Mouse (Mus musculus) c-Kit-positive CD71-negative TER-119-negative erythroid progenitor cells, embryonic 14.5 days (primary cell): ENCODE measurements around the gene S1pr4.

Source experiments
- DNase-seq: peaks from one replicate; pipeline ENCODE4 v3.0.0-alpha.2; 2013; ENCODE audit warnings: low read depth

Gene S1pr4

GRCm38 (mm10) chr10:81519227-81519977 lies 19.5 kb upstream of the S1pr4 start:
- no peak for DNase-seq

DNA sequence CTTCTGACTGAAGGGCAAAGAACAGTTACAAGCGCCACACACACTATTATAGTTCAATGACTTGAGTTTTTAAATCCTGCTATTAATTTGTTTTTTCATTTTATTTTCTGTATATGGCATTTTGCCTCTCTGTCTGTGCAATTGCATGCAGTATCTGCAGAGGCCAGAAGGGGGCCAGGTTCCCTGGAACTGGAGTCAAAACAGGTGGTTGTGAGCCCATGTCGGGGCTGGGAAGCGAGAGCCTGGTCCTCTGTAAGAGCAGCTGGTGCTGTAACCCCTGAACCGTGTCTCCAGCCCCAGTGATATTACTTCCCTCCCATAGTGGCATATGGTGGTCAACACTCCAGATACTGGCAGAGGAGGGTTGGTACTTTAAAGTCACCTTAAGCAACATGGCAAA lies 18.6 kb upstream of the S1pr4 start:
- no peak for DNase-seq

DNA sequence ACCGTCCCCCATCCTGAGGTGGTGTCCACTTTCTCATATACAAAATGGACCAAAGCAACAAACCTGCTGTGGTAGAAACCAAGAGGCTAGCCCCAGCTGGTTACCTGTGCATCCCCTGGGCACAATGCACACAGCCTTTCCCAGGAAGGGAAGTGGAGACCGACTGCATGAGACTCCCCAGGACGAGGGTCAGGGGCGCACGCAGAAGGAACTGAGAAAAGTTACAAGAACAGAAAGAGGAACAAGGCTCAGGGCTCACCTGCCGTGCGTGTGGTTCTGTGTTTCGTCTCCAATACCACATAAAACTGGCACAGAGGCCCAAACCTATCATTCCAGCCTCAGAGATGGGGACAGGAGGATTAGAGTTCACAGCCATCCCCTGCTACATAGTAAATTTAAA lies 17.3 kb upstream of the S1pr4 start:
- DNase-seq, result no peak

DNA sequence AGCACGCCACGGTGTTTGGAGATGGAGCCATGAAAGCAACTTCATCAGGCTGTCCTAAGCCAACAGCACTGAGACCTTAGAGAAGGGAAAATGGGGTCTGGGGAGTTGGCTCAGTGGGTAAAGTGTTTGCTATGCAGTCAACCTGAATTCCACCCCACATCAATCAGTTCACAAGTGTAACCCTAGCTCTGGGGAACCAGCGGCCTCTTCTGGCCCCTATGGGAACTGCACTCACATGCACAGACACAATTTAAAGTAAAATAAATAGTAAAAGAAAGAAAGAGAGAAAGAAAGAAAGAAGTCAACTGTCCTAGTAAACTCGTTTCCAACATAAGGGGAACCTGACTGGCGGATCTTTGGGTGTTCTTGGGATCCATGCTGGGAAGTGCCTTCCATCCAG lies 13.9 kb upstream of the S1pr4 start:
- DNase-seq, result no peak

GRCm38 (mm10) chr10:81510246-81510810 lies 10.4 kb upstream of the S1pr4 start:
- no peak for DNase-seq

DNA sequence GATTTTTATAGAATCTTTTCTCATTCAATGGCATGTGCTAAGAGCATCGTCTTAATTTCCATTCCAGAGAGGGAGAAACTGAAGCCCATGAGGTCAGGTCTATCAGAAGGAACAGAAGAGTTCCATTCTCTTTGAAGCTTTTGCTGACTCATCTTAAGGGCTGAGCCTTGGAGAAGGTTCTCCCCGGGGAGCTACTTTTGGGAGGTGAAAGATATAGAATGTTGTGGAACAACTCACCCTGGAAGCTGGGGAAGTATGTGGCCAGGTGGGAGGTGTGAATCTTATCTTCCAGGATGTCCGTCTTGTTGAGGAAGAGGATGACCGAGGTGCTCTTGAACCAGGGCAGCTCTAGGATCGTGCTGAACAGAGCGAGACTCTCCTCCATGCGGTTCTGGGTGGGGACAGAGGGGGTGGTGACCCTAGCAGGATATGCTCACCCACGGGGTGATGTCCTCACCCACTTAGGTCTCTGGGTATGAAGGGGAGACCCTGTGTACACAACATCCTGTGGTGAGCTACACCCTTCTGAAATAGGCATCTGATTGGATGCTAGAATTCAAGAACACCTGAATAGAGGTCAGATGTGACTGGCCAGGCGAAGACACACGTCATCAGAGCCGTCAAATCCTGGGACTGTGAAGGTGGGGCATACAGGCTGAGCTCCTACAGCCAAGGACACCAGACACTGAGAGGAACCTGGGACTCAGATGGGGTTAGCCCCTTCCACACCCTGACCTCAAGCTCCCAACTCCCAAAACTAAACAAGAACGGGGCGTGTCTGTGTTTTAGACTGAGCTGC lies 8.0 kb upstream of the S1pr4 start:
- no peak for DNase-seq

DNA sequence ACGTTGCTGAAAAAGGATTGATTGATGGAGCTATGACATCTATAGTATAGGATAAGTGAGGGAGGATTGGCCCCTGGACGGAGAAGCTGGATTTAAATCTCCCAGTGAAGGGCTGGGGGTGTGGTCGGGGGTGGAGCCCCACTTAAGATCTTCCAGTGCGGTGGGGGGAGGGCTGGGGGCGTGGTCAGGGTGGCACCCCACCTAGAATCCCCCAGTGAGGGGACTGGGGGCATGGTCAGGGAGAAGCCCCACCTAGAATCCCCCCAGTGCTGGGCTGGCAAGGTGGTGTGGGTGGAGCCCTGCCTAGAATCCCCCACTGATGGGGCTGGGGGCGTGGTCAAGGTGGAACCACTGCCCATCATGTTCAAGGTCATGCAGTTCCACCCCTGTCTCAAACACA lies 7.2 kb upstream of the S1pr4 start:
- DNase-seq, result no peak

- no peak for DNase-seq
These were observed 5.2 kb upstream of the S1pr4 start for GRCm38 (mm10) chr10:81505016-81505664.

DNA sequence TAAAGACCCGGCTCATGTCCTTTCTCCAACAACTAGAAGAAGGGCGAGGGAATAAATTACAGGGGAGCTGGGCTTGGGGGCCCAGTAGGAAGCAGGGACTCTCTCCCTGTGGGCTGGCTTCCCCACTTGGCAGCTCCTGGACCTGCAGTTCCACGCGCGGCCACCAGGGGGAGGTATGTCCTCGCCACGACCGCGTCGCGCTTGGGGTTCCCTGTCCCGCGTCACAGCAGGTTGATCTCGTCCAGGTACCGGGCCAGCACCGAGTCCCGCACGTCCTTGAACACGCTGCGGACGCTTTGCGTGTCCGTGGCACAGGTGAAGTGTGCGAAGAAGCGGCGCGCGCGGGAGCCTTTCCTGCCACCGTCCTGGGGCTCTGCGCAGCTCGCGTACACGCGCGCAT lies 2.7 kb upstream of the S1pr4 start:
- DNase-seq, result peak; percentile 62

DNA sequence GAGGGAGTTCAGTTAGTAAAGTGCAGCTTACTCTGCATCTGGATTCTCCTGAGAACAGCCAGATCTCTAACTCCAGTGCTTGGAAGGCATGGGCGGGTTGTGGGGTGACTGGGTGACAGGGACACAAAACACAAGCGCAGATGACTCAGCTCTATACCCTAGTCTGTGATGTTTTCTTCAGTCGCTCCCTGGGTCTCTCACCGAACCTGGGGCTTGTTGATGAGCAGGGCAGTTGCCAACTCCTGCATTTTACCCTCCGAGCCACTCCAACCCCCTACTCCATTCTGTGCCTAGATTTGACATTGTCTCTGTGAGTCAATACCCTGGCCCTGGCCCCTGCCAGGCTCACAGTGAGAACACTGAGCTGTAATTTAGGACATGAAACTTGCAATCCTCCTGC lies 1.9 kb upstream of the S1pr4 start:
- DNase-seq, result no peak

DNA sequence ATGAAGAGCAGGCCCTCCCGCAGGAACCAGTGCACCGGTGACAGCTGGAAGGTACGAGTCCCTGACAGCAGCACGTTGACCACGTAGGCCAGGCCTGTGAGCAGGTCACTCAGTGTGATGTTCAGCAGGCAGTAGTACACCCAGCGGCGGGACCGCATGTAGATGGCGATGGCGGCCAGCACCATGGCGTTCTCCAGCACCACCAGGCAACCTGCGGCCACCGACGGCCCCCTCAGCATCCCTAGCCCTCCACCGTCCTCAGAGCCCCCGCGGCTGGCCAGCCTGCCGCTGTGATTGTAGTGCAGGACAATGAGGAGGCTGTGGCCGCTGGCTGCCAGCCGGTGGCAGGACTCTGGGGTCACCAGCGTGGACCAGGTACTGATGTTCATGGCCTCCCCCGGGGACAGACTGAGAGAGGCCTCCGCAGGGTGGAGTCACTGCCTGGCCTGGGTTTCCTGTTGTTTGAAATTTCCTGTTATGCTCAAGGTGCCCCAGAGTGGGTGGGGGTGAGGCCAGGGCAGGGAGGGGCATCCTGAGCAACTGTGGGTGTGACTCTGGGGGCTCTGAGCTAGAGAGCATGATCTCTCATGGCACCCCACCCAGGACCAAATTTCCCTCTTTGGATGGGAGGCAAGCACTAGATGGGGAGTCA lies 556 bp downstream of the S1pr4 start:
- DNase-seq, result no peak

DNA sequence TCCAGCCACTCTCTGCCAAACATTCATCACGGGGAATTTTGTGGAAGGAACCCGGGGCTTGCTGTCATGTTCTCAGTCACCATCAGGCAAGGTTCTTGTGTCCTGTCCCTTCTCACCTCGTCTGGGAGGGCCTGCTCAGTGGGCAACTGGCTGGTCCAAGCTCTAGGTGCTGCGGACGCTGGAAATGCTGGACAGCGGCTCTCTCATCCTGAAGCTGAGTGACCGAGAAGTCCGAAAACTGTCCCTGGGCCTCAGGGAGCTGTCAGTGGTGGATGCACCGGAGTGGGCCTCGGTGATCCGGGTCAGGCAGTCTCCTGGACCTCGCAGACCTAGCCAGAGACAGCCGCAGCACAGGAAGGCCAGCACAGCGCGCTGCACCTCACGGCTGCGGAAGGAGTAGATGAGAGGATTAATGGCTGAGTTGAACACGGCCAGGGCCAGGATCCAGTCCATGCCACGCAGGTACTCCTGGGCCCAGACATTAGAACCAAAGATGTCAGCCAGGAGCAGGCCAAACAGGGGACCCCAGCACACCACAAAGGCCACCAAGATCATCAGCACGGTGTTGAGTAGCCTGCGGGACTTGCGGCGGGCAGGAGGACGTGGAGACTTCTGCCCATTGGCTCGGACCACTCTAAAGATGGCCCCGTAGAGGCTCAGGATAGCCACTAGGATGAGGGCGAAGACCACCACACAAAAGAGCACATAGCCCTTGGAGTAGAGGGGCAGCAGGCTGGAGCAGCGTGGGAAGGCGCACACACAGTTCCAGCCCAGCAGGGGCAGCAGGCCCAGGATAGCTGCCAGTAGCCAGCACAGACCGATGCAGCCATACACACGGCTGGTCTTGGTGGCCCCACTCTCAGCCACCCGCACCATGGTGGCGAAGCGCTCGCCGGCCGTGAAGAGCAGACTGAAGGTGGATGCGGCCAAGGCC lies 1.3 kb downstream of the S1pr4 start:
- DNase-seq, result no peak

- DNase-seq, result no peak
These were observed 2.3 kb downstream of the S1pr4 start for GRCm38 (mm10) chr10:81497401-81498270.

DNA sequence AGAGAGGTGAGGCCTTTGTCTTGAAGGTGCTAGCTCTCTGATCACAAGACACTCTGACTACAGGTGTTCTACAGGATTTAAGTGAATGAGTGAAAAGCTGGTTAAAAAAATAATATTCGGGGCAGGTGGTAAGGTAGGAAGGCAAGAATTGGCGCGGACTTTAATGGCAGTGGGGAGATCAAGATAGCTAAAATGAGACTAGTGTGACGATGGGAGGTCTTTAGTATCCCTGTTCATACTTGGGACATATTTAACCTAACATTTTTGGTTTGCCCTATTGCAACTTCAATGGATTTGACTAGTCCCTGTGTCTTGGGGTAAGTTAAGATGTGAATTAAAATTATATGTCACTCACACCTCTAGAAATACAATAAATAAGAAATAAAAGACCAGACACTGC lies 3.0 kb downstream of the S1pr4 start:
- no peak for DNase-seq

DNA sequence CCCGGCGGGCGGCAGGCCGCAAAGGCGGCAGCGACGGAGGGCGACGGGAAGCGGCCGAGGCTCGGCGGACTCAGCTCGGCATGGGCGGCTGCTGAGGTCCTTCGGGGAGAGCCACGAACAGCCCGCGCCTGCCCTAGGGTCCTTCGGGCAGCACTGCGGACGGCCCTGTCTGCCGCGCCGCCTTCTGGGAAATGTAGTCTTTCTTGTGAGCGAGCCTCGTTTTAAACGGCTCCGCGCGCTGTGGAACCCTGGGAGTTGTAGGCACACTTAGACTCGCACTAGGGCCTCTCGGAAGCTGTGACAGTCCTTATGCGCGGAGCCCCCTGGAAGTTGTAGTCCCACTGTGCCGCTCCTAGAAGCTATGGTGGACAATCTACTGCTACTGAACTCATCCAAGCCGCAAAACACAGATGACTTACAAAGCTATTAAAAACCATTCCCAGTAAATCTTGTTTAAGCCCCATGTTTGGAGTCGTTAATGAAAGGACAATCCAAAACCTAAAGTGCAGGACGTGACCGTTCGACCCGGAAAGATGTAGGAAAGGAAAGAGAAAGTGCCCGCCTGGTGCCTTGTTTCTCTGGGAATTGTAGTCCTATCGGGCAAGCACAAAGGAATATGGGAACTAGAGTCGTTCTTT lies 3.5 kb downstream of the S1pr4 start, which contains the start of gene Ncln:
Gene Ncln (minus strand): TSS at position 129 of the 638 bp plus-strand sequence.
- peak; percentile 95 for DNase-seq

GRCm38 (mm10) chr10:81495616-81496263 lies 4.2 kb downstream of the S1pr4 start:
- no peak for DNase-seq

GRCm38 (mm10) chr10:81495151-81495550 lies 4.8 kb downstream of the S1pr4 start:
- no peak for DNase-seq

- no peak for DNase-seq
These were observed 5.5 kb downstream of the S1pr4 start for GRCm38 (mm10) chr10:81494260-81495041.
